In genomic region chr2:154749046-154750036, GRCm38 (mm10) we compare ENCODE assay signal across 10 mouse cellular contexts. TPM values are rescaled to one million over a fixed set of nuclear protein-coding genes. Genes with fewer than 3 reads are reported as not detected.
DNase-seq lines count a peak whose midpoint lies in the region; ATAC-seq lines count a peak whose summit lies in the region.
"Had no signal": no experiment of that assay in that cellular context is flagged by ENCODE, and none has a peak within 500 bp of the region (broad histone marks: within the 10 kb centered on the region; RNA-seq: fewer than 3 reads in every experiment).

No protein-coding gene starts in this region.

- intact Hi-C loops in gastrocnemius, postnatal 14 days (cut with DNase I; ENCODE audit: low total_unique reads), result no loop called here

- peak overlapping the region; percentile 32 for H3K4me2 ChIP-seq in hindbrain, embryonic 13.5 days
- peak overlapping the region; percentile 4; the same call in 1 of the 2 replicates for H3K4me2 ChIP-seq in stomach, embryonic 14.5 days (replicated peaks; ENCODE audit: low read depth, low read length)

- peaks cover 19% of the 10 kb centered on the region for H3K4me1 ChIP-seq in hindbrain, embryonic 13.5 days (replicated peaks)
- peaks cover 16% of the 10 kb centered on the region for H3K4me1 ChIP-seq in stomach, embryonic 14.5 days (ENCODE audit: control insufficient read depth, insufficient read depth, low read length)

- 43% methylated on average over 23 of the region's 23 CpGs for WGBS in hindbrain, embryonic 13.5 days
- 49% methylated on average over 23 of the region's 23 CpGs for WGBS in stomach, embryonic 14.5 days

- H3K9ac ChIP-seq in hindbrain, embryonic 13.5 days, result no peak overlapping the region
- no peak overlapping the region for H3K9ac ChIP-seq in stomach, embryonic 14.5 days (replicated peaks; ENCODE audit: low read depth, low read length)

- peak overlapping the region; percentile 74 for H3K27ac ChIP-seq in hindbrain, embryonic 13.5 days
- H3K27ac ChIP-seq in stomach, embryonic 14.5 days (ENCODE audit: low read length), result peak overlapping the region; percentile 71; the same call in 1 of the 2 replicates

- no peaks in the 10 kb centered on the region for H3K9me3 ChIP-seq in hindbrain, embryonic 13.5 days
- H3K9me3 ChIP-seq in stomach, embryonic 14.5 days (ENCODE audit: control insufficient read depth, low read depth, low read length), result no peaks in the 10 kb centered on the region

- H3K4me3 ChIP-seq in hindbrain, embryonic 13.5 days, result no peak overlapping the region
- H3K4me3 ChIP-seq in stomach, embryonic 14.5 days (ENCODE audit: low read depth, low read length), result no peak overlapping the region

- no peaks in the 10 kb centered on the region for H3K36me3 ChIP-seq in hindbrain, embryonic 13.5 days
- no peaks in the 10 kb centered on the region for H3K36me3 ChIP-seq in stomach, embryonic 14.5 days (ENCODE audit: control insufficient read depth, insufficient read depth, low read length)

- DNase-seq in gastrocnemius, postnatal 14 days, result peak; percentile 18
- DNase-seq in gastrocnemius, postnatal 25 days, result no peak
- DNase-seq in ovary, postnatal 14 days (ENCODE audit: low spot score), result peak; percentile 38
- DNase-seq in ovary, adult 18-20 months (ENCODE audit: low spot score), result no peak
- no peak for DNase-seq in urinary bladder, postnatal 36 days (ENCODE audit: low spot score in 2 of 2)

- H3K27me3 ChIP-seq in hindbrain, embryonic 13.5 days, result no peaks in the 10 kb centered on the region; the same call in 1 of the 2 replicates
- H3K27me3 ChIP-seq in stomach, embryonic 14.5 days (ENCODE audit: control insufficient read depth, insufficient read depth, low read length), result no peaks in the 10 kb centered on the region
- H3K27me3 ChIP-seq: CH12.LX had no signal

- peak; percentile 79 for ATAC-seq in hindbrain, embryonic 13.5 days (ENCODE audit: low FRiP score)
- ATAC-seq in stomach, embryonic 14.5 days (ENCODE audit: insufficient number of reproducible peaks, insufficient read depth, low FRiP score, low read depth), result peak; percentile 65; the same call in 1 of the 2 replicates
- ATAC-seq in erythroid progenitor cell, adult 5-6 weeks (replicated peaks; ENCODE audit: low FRiP score, poor library complexity, severe bottlenecking), result no peak

RNA-seq across cellular contexts. Expression of gene Gm14214, which starts 20.5 kb away (rescaled TPM):
- not detected for total RNA-seq in gastrocnemius, postnatal 14 days (2021)
- total RNA-seq in gastrocnemius, postnatal 25 days (2021), result not detected
- not detected in 2 replicates for polyA plus RNA-seq in hindbrain, embryonic 13.5 days (2015; fragmentation: Nextera tagmentation; extraction: Ambion mirVana)
- polyA plus RNA-seq in stomach, embryonic 14.5 days (2014; fragmentation: Nextera tagmentation; extraction: Ambion mirVana), result not detected in 2 replicates
- not detected in 2 replicates for total RNA-seq in erythroid progenitor cell, adult 5-6 weeks (2015; ENCODE audit: low replicate concordance)
- not detected in 2 replicates for total RNA-seq in erythroid progenitor cell, adult 5-6 weeks (2017; ENCODE audit: low replicate concordance)
- total RNA-seq: CH12.LX; layer of hippocampus, postnatal 36 days had no signal

RNA-seq across cellular contexts. Expression of gene Raly, which starts 41.6 kb away (rescaled TPM):
- total RNA-seq in gastrocnemius, postnatal 14 days (2021), result 10 to 100 TPM; 90.1 to 97.0 TPM
- 10 to 100 TPM; 64.6 to 69.4 TPM for total RNA-seq in gastrocnemius, postnatal 25 days (2021)
- 25.3 and 27.5 TPM in 2 replicates for polyA plus RNA-seq in hindbrain, embryonic 13.5 days (2015; fragmentation: Nextera tagmentation; extraction: Ambion mirVana)
- polyA plus RNA-seq in stomach, embryonic 14.5 days (2014; fragmentation: Nextera tagmentation; extraction: Ambion mirVana), result 77.4 and 84.1 TPM in 2 replicates
- 87.2 and 99.8 TPM in 2 replicates for total RNA-seq in erythroid progenitor cell, adult 5-6 weeks (2015; ENCODE audit: low replicate concordance)
- total RNA-seq in erythroid progenitor cell, adult 5-6 weeks (2017; ENCODE audit: low replicate concordance), result 112 and 144 TPM in 2 replicates

RNA-seq across cellular contexts. Expression of gene a, which starts 41.9 kb away (rescaled TPM):
- total RNA-seq in gastrocnemius, postnatal 14 days (2021), result not detected
- total RNA-seq in gastrocnemius, postnatal 25 days (2021), result not detected
- polyA plus RNA-seq in hindbrain, embryonic 13.5 days (2015; fragmentation: Nextera tagmentation; extraction: Ambion mirVana), result 1.4 TPM in 2 replicates
- polyA plus RNA-seq in stomach, embryonic 14.5 days (2014; fragmentation: Nextera tagmentation; extraction: Ambion mirVana), result 0.76 TPM in 1 of 2 replicates, not detected in the other
- not detected in 2 replicates for total RNA-seq in erythroid progenitor cell, adult 5-6 weeks (2015; ENCODE audit: low replicate concordance)
- total RNA-seq in erythroid progenitor cell, adult 5-6 weeks (2017; ENCODE audit: low replicate concordance), result not detected in 2 replicates
- total RNA-seq: layer of hippocampus, postnatal 36 days had no signal

Comparison
In these comparisons a context has a peak if more than half of its experiments do, and no peak if none do; other contexts are left out.
1. DNase-seq: peak in gastrocnemius, postnatal 14 days (single experiment) and ovary, postnatal 14 days (single experiment); none in gastrocnemius, postnatal 25 days (single experiment), ovary, adult 18-20 months (single experiment) and urinary bladder, postnatal 36 days (0 of 2).